Mouse (Mus musculus): ENCODE data around the gene Ttc21b.

GRCm38 (mm10) chr2:66191691-66192100, 64.7 kb downstream of the Ttc21b start:
- TF ChIP-seq POLR2A (IDR thresholded peaks at IDR 0.05; ENCODE audit: control insufficient read depth, low read depth, low read length) (no peak), CTCF (IDR thresholded peaks at IDR 0.05; ENCODE audit: control insufficient read depth, insufficient read depth, insufficient replicate concordance, low read depth, low read length) (no peak)
